Mouse (Mus musculus) MEL (cell line): ENCODE measurements around the gene Atad1.
A peak's percentile ranks its signal among the peaks of the same experiment; 100 is the strongest.

Experiments
- CTCF ChIP-seq, 3 experiments: IDR thresholded peaks in 2 of 3; conservative IDR thresholded peaks in 1 of 3; 2 replicates each; pipeline ENCODE4 v1.5.1; 2011 to 2012; ENCODE audit warnings: low read length in 3 of 3, low read depth in 2 of 3, mild to moderate bottlenecking in 2 of 3, improper control_type of control experiment in 1 of 3, inconsistent platforms in 1 of 3, mixed read lengths in 1 of 3, moderate library complexity in 1 of 3; ENCODE audit not compliant: control insufficient read depth in 1 of 3, insufficient read depth in 1 of 3, poor library complexity in 1 of 3, severe bottlenecking in 1 of 3
- GABPA ChIP-seq: IDR thresholded peaks from 2 replicates; pipeline ENCODE4 v1.6.1; 2012; ENCODE audit warnings: low read depth, mild to moderate bottlenecking, inconsistent platforms, low read length, improper control_type of control experiment, moderate library complexity
- GATA1 ChIP-seq: IDR thresholded peaks from 2 replicates; pipeline ENCODE4 v1.6.1; 2011; ENCODE audit warnings: low read depth, low read length, improper control_type of control experiment
- RCOR1 ChIP-seq: IDR thresholded peaks from 2 replicates; pipeline ENCODE4 v1.6.1; 2012; ENCODE audit warnings: low read depth, mild to moderate bottlenecking, inconsistent platforms, low read length, improper control_type of control experiment
- SIN3A ChIP-seq: IDR thresholded peaks from 2 replicates; pipeline ENCODE4 v1.6.1; 2012; ENCODE audit warnings: low read length, improper control_type of control experiment, inconsistent platforms
- ZKSCAN1 ChIP-seq: IDR thresholded peaks from 2 replicates; pipeline ENCODE4 v1.6.1; 2012; ENCODE audit warnings: low read depth, mild to moderate bottlenecking, inconsistent platforms, low read length, improper control_type of control experiment, moderate library complexity

GRCm38 (mm10) chr19:32715201-32715600, 24.4 kb downstream of the Atad1 start:
- TF ChIP-seq ZKSCAN1 (no peak), RCOR1 (no peak), CTCF (IDR thresholded peaks at IDR 0.05 in 2 of 3, conservative IDR thresholded peaks at IDR 0.05 in 1 of 3; ENCODE audit: control insufficient read depth in 1 of 3, insufficient read depth in 1 of 3, low read depth in 2 of 3, low read length in 3 of 3, poor library complexity in 1 of 3, severe bottlenecking in 1 of 3) (peak; percentile 60 to 95 (median 86)), SIN3A (no peak), GABPA (no peak), GATA1 (no peak)
